Mouse (Mus musculus) limb, embryonic 11.5 days (tissue): ENCODE measurements at regions not wholly inside any gene's neighbourhood (a gene's known extent, or its start where the extent isn't known, plus 50 kb on each side); places are given as distances from the start of the nearest gene placed in this dataset.

Experiments
- ATAC-seq: fragments of 200-750 bp; cut with Nextera tagmentation; 2 replicates; pipeline ENCODE4 v1.8.0; 2017; ENCODE audit warnings: low read depth; ENCODE audit not compliant: insufficient number of reproducible peaks, low FRiP score, low TSS enrichment
- DNase-seq: peaks from one replicate; pipeline ENCODE4 v3.0.0-alpha.2; 2015; ENCODE audit warnings: low spot score
- H3K27ac ChIP-seq: fragments of 300-500 bp; sonication (generic); replicated peaks from 2 replicates; pipeline ENCODE4 v1.5.1; 2014; ENCODE audit warnings: low read depth, mild to moderate bottlenecking, low read length
- H3K27me3 ChIP-seq: fragments of 300-500 bp; sonication (generic); 2 replicates; pipeline ENCODE4 v1.6.1; 2014; ENCODE audit warnings: mild to moderate bottlenecking, low read length, mixed read lengths; ENCODE audit not compliant: control insufficient read depth, insufficient read depth
- H3K36me3 ChIP-seq: fragments of 300-500 bp; sonication (generic); 2 replicates; pipeline ENCODE4 v1.6.1; 2014; ENCODE audit warnings: mild to moderate bottlenecking, low read length, moderate library complexity, mixed read lengths; ENCODE audit not compliant: control insufficient read depth, insufficient read depth
- H3K4me1 ChIP-seq: fragments of 300-500 bp; sonication (generic); 2 replicates; pipeline ENCODE4 v1.6.1; 2014; ENCODE audit warnings: low read length, mixed read lengths; ENCODE audit not compliant: control insufficient read depth, insufficient read depth
- H3K4me2 ChIP-seq: fragments of 300-500 bp; sonication (generic); 2 replicates; pipeline ENCODE4 v1.6.1; 2014; ENCODE audit warnings: low read depth, mild to moderate bottlenecking, moderate library complexity; ENCODE audit not compliant: severe bottlenecking
- H3K4me3 ChIP-seq: fragments of 300-500 bp; sonication (generic); 2 replicates; pipeline ENCODE4 v1.5.1; 2014; ENCODE audit warnings: low read depth, low read length
- H3K9ac ChIP-seq: fragments of 300-500 bp; sonication (generic); 2 replicates; pipeline ENCODE4 v1.6.1; 2014; ENCODE audit warnings: mild to moderate bottlenecking, low read length
- H3K9me3 ChIP-seq: fragments of 300-500 bp; sonication (generic); 2 replicates; pipeline ENCODE4 v1.6.1; 2016; ENCODE audit warnings: low read length; ENCODE audit not compliant: control insufficient read depth
- WGBS: fragments of 180-500 bp; shearing (Covaris S2); extraction: QIAGEN DNeasy Blood & Tissue Kit; methylation state at CpG from one replicate; pipeline ENCODE4 v1.1.7; 2014; 5-methylcytosine and 5-hydroxymethylcytosine counted together

DNA sequence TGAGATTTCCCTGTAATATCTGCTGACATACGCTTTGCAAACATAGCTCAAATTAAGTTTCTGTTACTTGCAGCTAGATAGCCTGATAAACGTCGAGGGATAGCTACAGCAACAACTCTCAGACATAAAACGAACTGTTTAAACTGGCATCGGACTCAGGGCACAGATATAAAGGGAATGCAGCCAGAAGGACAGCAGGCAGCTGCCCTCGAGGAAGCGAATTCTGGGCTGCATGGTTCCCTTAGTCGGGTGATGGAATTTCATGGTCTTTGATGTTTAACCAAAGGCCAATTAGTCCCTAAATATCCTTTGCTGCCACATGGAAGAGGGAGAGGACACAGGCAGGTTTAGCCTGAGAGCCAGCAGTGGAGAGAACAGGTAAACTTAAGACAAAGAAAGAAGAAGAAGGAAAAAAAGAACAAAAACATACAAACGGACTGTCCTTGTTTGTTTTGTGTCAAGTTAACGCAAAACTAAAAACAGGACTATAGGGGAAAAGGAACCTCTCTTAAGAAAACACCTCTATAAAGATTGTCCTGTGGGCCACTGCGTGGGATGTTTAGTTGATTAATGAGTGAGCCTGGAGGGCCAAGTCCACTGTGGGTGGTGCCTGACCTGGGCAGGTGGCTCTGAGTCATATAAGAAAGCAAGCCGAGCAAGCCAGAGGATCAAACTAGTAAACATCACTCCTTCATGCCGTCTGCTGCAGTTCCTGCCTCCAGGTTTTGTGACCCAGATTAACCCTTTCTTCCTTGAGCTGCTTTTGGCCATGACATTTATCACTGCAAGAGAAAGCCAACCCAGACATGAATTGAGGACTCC, 255.5 kb downstream of the Gm4791 start:
- 33% methylated on average over 13 of the region's 13 CpGs for WGBS
- H3K4me3 ChIP-seq = no peak overlapping the region
- no peaks in the 10 kb centered on the region; the same call in 1 of the 2 replicates for H3K9me3 ChIP-seq
- DNase-seq = no peak
- no peaks in the 10 kb centered on the region for H3K4me1 ChIP-seq
- no peaks in the 10 kb centered on the region for H3K27me3 ChIP-seq
- H3K27ac ChIP-seq = no peak overlapping the region
- H3K36me3 ChIP-seq = no peaks in the 10 kb centered on the region
- no peak for ATAC-seq
- no peak overlapping the region for H3K4me2 ChIP-seq
- H3K9ac ChIP-seq = no peak overlapping the region

DNA sequence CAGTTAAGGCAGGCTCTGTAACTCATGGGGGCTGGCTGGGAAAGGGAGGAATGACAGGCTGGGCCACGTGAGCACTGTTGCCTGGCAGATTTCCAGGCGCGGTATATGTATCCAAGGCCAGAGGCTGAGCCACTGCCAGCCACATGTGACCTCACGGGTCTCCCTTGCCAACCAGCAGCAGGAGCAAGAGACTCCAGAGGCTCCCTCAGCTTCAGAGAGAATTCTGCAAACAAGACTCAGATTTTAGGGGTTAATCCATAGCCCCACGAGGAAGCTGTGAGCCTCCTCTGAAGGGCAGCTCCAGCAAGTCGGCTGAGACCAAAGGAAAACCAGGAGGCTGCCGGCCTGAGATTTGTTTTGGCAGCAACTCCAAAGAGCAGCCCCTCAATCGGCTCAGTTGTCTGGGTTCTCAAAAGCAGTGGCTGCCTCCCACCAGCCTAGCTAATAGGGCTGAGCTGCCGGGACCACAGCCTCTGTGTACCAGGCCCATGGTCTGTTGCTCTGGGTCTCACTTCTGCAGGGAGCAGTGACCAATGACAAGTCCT, 264.0 kb upstream of the Cadm1 start:
- Histone ChIP-seq H3K9ac (no peak overlapping the region), H3K27me3 (no peaks in the 10 kb centered on the region), H3K9me3 (no peaks in the 10 kb centered on the region), H3K4me1 (peaks cover 2% of the 10 kb centered on the region; the same call in 1 of the 2 replicates), H3K36me3 (no peaks in the 10 kb centered on the region), H3K4me3 (no peak overlapping the region), H3K27ac (no peak overlapping the region), H3K4me2 (no peak overlapping the region)
- ATAC-seq (no peak), DNase-seq (no peak)
- WGBS = 73% methylated on average over 9 of the region's 9 CpGs

DNA sequence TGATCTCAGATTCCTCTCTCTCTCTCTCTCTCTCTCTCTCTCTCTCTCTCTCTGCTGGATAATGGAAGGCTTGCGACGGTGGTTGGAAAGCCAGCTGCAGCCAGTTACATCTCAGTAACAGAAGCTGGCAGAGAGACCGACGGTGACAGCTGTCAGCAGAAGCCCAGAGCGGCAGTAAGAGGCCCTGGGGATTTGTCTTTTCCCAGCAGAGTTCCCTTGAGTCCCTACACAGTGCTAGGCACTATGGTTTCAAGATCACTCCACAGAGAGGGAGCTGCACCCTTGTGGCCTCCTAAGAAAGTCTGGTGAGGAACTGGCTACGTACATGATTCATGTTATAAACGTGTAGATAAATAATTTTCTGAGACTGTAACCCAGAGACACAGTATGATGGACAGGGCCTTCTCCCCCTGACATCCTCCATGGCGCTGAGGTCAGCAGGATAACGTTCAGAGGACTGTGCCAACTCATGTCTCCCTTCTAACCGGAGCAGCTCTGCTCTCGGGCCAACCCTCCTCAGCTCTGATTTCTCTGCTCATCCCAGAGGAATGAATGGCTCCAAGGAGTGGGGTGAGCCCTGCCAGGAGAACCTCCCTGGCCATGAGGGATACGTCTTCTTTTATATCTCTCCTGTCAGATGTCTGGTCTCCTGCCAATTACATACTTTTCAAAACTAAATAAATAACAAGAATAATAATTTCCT, 253.5 kb upstream of the Cadm1 start:
- no peaks in the 10 kb centered on the region for H3K36me3 ChIP-seq
- WGBS = 49% methylated on average over 12 of the region's 12 CpGs
- H3K9ac ChIP-seq = no peak overlapping the region
- H3K27me3 ChIP-seq = no peaks in the 10 kb centered on the region
- DNase-seq (no peak), ATAC-seq (no peak)
- H3K4me2 ChIP-seq = no peak overlapping the region
- peaks cover 23% of the 10 kb centered on the region for H3K4me1 ChIP-seq
- no peak overlapping the region for H3K27ac ChIP-seq
- no peaks in the 10 kb centered on the region for H3K9me3 ChIP-seq
- no peak overlapping the region for H3K4me3 ChIP-seq

DNA sequence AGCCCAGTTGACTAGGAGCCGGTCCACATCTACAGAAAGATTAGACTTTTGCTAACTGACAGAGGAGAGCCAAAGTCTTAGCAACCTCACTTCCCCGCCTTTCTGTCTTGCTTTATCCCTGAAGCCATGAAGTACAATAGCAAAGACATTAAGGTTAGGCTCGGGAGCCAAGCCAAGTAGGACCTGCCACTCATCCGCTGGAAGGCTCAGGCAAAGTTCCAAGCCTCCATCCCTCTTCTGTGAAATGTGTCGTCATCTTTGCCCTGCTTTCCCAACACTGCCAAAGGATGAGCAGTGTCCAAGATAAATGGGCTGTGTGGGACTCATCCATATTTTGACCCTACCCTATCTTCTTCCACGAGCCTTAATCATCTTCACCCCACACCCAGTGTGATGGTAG, 250.6 kb upstream of the Cadm1 start:
- no peak overlapping the region for H3K4me3 ChIP-seq
- no peak overlapping the region for H3K9ac ChIP-seq
- H3K4me1 ChIP-seq = peaks cover 21% of the 10 kb centered on the region
- no peak overlapping the region for H3K27ac ChIP-seq
- H3K4me2 ChIP-seq = no peak overlapping the region
- 91% methylated on average over 6 of the region's 6 CpGs for WGBS
- H3K27me3 ChIP-seq = no peaks in the 10 kb centered on the region
- ATAC-seq (no peak), DNase-seq (no peak)
- no peaks in the 10 kb centered on the region for H3K9me3 ChIP-seq
- no peaks in the 10 kb centered on the region for H3K36me3 ChIP-seq

DNA sequence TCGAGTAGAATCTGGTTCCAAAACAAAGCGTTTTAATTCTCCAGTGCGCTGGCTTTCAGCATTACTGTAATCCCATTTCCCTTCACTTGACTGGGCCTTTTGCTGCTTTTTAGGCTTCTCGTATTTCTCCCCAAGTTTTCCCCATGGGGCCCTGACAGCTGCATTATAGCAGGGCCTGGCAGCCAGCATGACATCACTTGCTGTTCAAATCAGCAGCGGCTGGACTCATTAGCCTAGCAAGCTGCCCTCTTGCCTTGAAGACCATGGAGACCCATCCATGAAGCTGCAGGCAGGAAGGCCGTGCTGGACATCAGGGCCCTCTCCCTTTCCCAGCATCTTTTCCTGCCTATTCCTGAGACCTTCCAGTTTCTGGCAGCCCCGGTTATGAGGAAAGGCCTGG, 249.8 kb upstream of the Cadm1 start:
- Histone ChIP-seq H3K4me2 (no peak overlapping the region), H3K9ac (no peak overlapping the region), H3K4me1 (peaks cover 19% of the 10 kb centered on the region), H3K27ac (0 out of 2 replicates have a peak overlapping the region, but pooled peaks have one; percentile 26), H3K9me3 (no peaks in the 10 kb centered on the region), H3K27me3 (no peaks in the 10 kb centered on the region), H3K36me3 (no peaks in the 10 kb centered on the region), H3K4me3 (no peak overlapping the region)
- DNase-seq (peak; percentile 75), ATAC-seq (peak; percentile 70; the same call in 1 of the 2 replicates)
- WGBS = 31% methylated on average over 7 of the region's 7 CpGs

DNA sequence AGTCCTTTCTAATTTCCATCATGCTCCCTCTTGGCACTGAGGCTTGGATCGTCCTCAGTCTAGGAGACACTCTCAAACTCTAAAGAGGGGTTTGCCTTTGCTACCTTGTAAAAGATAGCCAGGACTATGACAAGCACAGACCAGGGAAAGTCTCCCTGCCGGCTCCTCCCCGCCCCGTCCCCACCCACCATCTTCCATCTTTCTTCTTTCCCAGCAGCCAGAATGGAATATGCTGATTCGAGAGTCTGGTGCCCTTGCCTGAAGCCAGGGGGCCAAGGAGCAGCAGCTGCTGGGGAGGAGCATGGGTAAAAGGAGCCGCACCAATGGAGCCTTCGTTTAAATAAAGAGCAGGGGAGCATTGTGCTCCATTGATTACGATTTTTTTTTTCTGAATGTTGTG, 249.4 kb upstream of the Cadm1 start:
- H3K4me1 ChIP-seq = peaks cover 16% of the 10 kb centered on the region
- DNase-seq (no peak), ATAC-seq (no peak)
- H3K4me2 ChIP-seq = no peak overlapping the region
- H3K27me3 ChIP-seq = no peaks in the 10 kb centered on the region
- H3K36me3 ChIP-seq = no peaks in the 10 kb centered on the region
- H3K9ac ChIP-seq = no peak overlapping the region
- H3K9me3 ChIP-seq = no peaks in the 10 kb centered on the region
- no peak overlapping the region for H3K4me3 ChIP-seq
- 52% methylated on average over 8 of the region's 8 CpGs for WGBS
- no peak overlapping the region for H3K27ac ChIP-seq

DNA sequence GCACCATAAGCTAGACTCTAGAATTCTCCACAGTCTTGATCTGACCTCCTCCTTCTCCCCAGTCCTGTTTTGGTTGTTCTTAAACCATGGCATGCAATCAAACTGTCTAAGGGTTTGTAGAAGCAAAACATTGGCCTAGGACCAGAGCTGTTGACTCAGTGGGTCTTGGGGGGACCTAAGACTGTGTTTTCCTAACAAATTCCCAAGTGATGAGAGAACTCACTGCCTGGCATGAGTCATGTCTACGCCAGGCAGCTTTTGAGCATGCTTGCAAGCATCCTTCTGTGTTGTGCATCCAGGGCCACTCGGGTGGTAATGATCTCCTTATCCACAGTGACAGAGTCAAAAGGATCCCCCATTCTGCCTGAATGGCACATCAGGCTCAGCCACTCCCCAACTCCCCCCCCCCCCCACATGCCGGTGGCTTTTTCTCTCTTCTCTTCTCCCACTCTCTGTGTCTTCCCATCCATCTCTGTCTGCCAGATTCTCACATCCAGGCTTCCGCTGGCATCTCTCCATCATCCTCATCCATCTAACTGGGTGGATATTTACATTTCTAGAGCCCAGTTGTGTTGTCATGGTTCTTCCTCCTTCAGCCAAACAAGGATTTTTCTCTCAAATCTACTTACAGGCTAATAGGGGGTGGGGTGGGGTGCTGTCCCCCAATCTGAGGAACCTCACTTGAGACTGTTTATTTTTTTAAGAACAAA, 246.1 kb upstream of the Cadm1 start:
- peaks cover 21% of the 10 kb centered on the region for H3K4me1 ChIP-seq
- WGBS = 66% methylated on average over 4 of the region's 4 CpGs
- no peaks in the 10 kb centered on the region for H3K36me3 ChIP-seq
- H3K4me3 ChIP-seq = no peak overlapping the region
- H3K9ac ChIP-seq = no peak overlapping the region
- ATAC-seq (no peak), DNase-seq (no peak)
- no peak overlapping the region for H3K27ac ChIP-seq
- H3K27me3 ChIP-seq = no peaks in the 10 kb centered on the region
- no peaks in the 10 kb centered on the region for H3K9me3 ChIP-seq
- H3K4me2 ChIP-seq = no peak overlapping the region
